Mouse (Mus musculus) layer of hippocampus, adult 2 months (tissue): Measurements from ENCODE around the gene Cul9. TPM values are rescaled to one million over a fixed set of nuclear protein-coding genes. Genes with fewer than 3 reads are reported as not detected.

Experiments used
- DNase-seq, 2 experiments: peaks; one replicate each; pipeline ENCODE4 v3.0.0; 2022; ENCODE audit warnings: low spot score in 2 of 2
- H3K27ac ChIP-seq: fragments of 200-600 bp; 2 replicates; pipeline ENCODE4 v1.8.1; 2022
- H3K4me3 ChIP-seq: fragments of 200-600 bp; 2 replicates; pipeline ENCODE4 v1.8.1; 2022; ENCODE audit warnings: mild to moderate bottlenecking
- CTCF ChIP-seq: fragments of 200-600 bp; conservative IDR thresholded peaks from 2 replicates; pipeline ENCODE4 v1.8.1; 2022; ENCODE audit warnings: antibody characterized with exemption, mild to moderate bottlenecking, moderate library complexity
- microRNA-seq, 2 experiments: library from miRNA; unstranded; fragments of <30 nt; microRNA quantifications; one replicate each; pipeline ENCODE4 v1.2.0; 2021
- total RNA-seq, 2 experiments: library from RNA; stranded (reverse); gene quantifications; 2 replicates each; pipeline ENCODE4 v1.2.3; 2021

Cul9 gene
- total RNA-seq, 2 experiments from 2014 or later = 66.1 to 68.4 TPM

GRCm38 (mm10) chr17:46452683-46453082, 93.5 kb downstream of the Cul9 start:
- no peak for TF ChIP-seq CTCF
- Histone ChIP-seq H3K4me3 (no peak overlapping the region), H3K27ac (no peak overlapping the region)
- DNase-seq = no peak

Small RNA genes lying within 50 kb of the gene (microRNA-seq; reads per million reads assigned to microRNA genes)
- 2.4 to 3.2 reads per million in 2 experiments for gene Mir6976

Other genes with a start within 250 kb of the Cul9 start
- gene Dlk2, start 249.0 kb downstream of the Cul9 start, total RNA-seq = 10 to 100 TPM; 52.5 to 53.5 TPM
- 1 to 10 TPM; 8.9 to 9.7 TPM for gene Abcc10, start 218.0 kb downstream of the Cul9 start, total RNA-seq
- 10 to 100 TPM; 57.4 to 70.5 TPM for gene Zfp318, start 162.7 kb downstream of the Cul9 start, total RNA-seq
- gene Crip3, start 117.5 kb downstream of the Cul9 start, total RNA-seq = 1 to 10 TPM; 2.4 to 6.3 TPM
- gene Slc22a7, start 107.9 kb downstream of the Cul9 start, total RNA-seq = under 1 TPM in 1 of 2 experiments, not detected in 1; 0.28 TPM
- 100 to 1,000 TPM; 119 to 122 TPM for gene Ttbk1, start 58.7 kb downstream of the Cul9 start, total RNA-seq
- 1 to 10 TPM; 4.8 to 6.2 TPM for gene Dnph1, start 49.7 kb downstream of the Cul9 start, total RNA-seq
- 10 to 100 TPM; 75.7 to 90.9 TPM for gene Srf, start 9.8 kb upstream of the Cul9 start, total RNA-seq
- gene Ptk7, start 83.1 kb upstream of the Cul9 start, total RNA-seq = 1 to 10 TPM; 8.5 to 8.8 TPM
- gene Klc4, start 99.6 kb upstream of the Cul9 start, total RNA-seq = 10 to 100 TPM; 19.0 to 20.1 TPM
- gene Mrpl2, start 99.8 kb upstream of the Cul9 start, total RNA-seq = 10 to 100 TPM; 52.2 to 53.5 TPM
- gene Cul7, start 103.9 kb upstream of the Cul9 start, total RNA-seq = 10 to 100 TPM; 19.1 to 20.4 TPM
- 10 to 100 TPM; 15.8 to 16.8 TPM for gene Rrp36, start 128.0 kb upstream of the Cul9 start, total RNA-seq
- gene Mea1, start 132.4 kb upstream of the Cul9 start, total RNA-seq = 100 to 1,000 TPM in 1 of 2 experiments, 10 to 100 TPM in 1; 99.8 to 104 TPM
- 100 to 1,000 TPM; 163 to 173 TPM for gene Klhdc3, start 134.5 kb upstream of the Cul9 start, total RNA-seq
- gene Ppp2r5d, start 158.7 kb upstream of the Cul9 start, total RNA-seq = 10 to 100 TPM; 88.0 to 91.4 TPM
- gene Pex6, start 165.1 kb upstream of the Cul9 start, total RNA-seq = 10 to 100 TPM; 53.6 to 58.4 TPM
- 1 to 10 TPM in 1 of 2 experiments, under 1 TPM in 1; 0.90 to 1.2 TPM for gene Gnmt, start 182.8 kb upstream of the Cul9 start, total RNA-seq
- gene Cnpy3, start 205.8 kb upstream of the Cul9 start, total RNA-seq = 10 to 100 TPM; 67.9 to 72.4 TPM
- not detected for gene Ptcra, start 217.3 kb upstream of the Cul9 start, total RNA-seq
- 10 to 100 TPM in 1 of 2 experiments, 1 to 10 TPM in 1; 8.7 to 10.7 TPM for gene 2310039H08Rik, start 226.2 kb upstream of the Cul9 start, total RNA-seq
- gene Rpl7l1, start 236.3 kb upstream of the Cul9 start, total RNA-seq = 10 to 100 TPM; 42.8 to 51.2 TPM